Mouse (Mus musculus) CH12F3 (cell line): ENCODE data around the gene Xkr7.

Experiments
- in situ Hi-C: fragments of 300-500 bp; cut with MboI; formaldehyde crosslinking; loops from 2 replicates; pipeline ENCODE4 v1.14.3; 2020; ENCODE audit warnings: low sequenced_read_pairs

Gene Xkr7

GRCm38 (mm10) chr2:153031126-153032082, at the start of gene Xkr7:
Gene Xkr7, plus strand, starts transcription at chr2:153031852.
- in situ Hi-C loops, result no loop called here

GRCm38 (mm10) chr2:152985582-152985981, 46.1 kb upstream of the Xkr7 start:
- in situ Hi-C loops, result no loop called here

GRCm38 (mm10) chr2:152991529-152991928, 40.1 kb upstream of the Xkr7 start:
- in situ Hi-C loops, result no loop called here

GRCm38 (mm10) chr2:152997046-152997445, 34.6 kb upstream of the Xkr7 start:
- in situ Hi-C loops, result no loop called here

GRCm38 (mm10) chr2:153002492-153003248, 29.0 kb upstream of the Xkr7 start:
- in situ Hi-C loops, result no loop called here

- in situ Hi-C loops, result no loop called here
Measured at GRCm38 (mm10) chr2:153003681-153004338, 27.8 kb upstream of the Xkr7 start.

- in situ Hi-C loops, result no loop called here
Measured at GRCm38 (mm10) chr2:153005981-153006380, 25.7 kb upstream of the Xkr7 start.

- in situ Hi-C loops, result no loop called here
Measured at GRCm38 (mm10) chr2:153009192-153009973, 22.3 kb upstream of the Xkr7 start.

GRCm38 (mm10) chr2:153013724-153014515, 17.7 kb upstream of the Xkr7 start:
- in situ Hi-C loops, result no loop called here

- in situ Hi-C loops, result no loop called here
Measured at GRCm38 (mm10) chr2:153014758-153015593, 16.7 kb upstream of the Xkr7 start, which contains the start of gene Pdrg1. Gene Pdrg1, minus strand, starts transcription at chr2:153015427.

- in situ Hi-C loops, result no loop called here
Measured at GRCm38 (mm10) chr2:153015804-153016203, 15.8 kb upstream of the Xkr7 start.

- in situ Hi-C loops, result no loop called here
Measured at GRCm38 (mm10) chr2:153016786-153017185, 14.9 kb upstream of the Xkr7 start.

- in situ Hi-C loops, result no loop called here
Measured at GRCm38 (mm10) chr2:153019355-153019754, 12.3 kb upstream of the Xkr7 start.

- in situ Hi-C loops, result no loop called here
Measured at GRCm38 (mm10) chr2:153021163-153021562, 10.5 kb upstream of the Xkr7 start.

- in situ Hi-C loops, result no loop called here
Measured at GRCm38 (mm10) chr2:153022855-153023254, 8.8 kb upstream of the Xkr7 start.

- in situ Hi-C loops, result no loop called here
Measured at GRCm38 (mm10) chr2:153026052-153026451, 5.6 kb upstream of the Xkr7 start.

GRCm38 (mm10) chr2:153027501-153027900, 4.2 kb upstream of the Xkr7 start:
- in situ Hi-C loops, result no loop called here

- in situ Hi-C loops, result no loop called here
Measured at GRCm38 (mm10) chr2:153030422-153030821, 1.2 kb upstream of the Xkr7 start.
